Mouse (Mus musculus) heart, embryonic 12.5 days (tissue): ENCODE results near the gene Mettl7a3. TPM values are rescaled to one million over a fixed set of nuclear protein-coding genes. Genes with fewer than 3 reads are reported as not detected.

Experiments
- ATAC-seq: fragments of 200-750 bp; cut with Nextera tagmentation; 2 replicates; pipeline ENCODE4 v1.8.0; 2017; ENCODE audit warnings: moderate TSS enrichment, moderate library complexity; ENCODE audit not compliant: insufficient number of reproducible peaks, low FRiP score
- H3K27ac ChIP-seq: fragments of 300-500 bp; sonication (generic); 2 replicates; pipeline ENCODE4 v1.5.1; 2016; ENCODE audit warnings: mild to moderate bottlenecking, moderate library complexity; ENCODE audit not compliant: poor library complexity, severe bottlenecking
- H3K27me3 ChIP-seq: fragments of 300-500 bp; sonication (generic); replicated peaks from 2 replicates; pipeline ENCODE4 v1.6.1; 2016; ENCODE audit warnings: mild to moderate bottlenecking, moderate library complexity
- H3K36me3 ChIP-seq: fragments of 300-500 bp; sonication (generic); 2 replicates; pipeline ENCODE4 v1.6.1; 2016; ENCODE audit warnings: mild to moderate bottlenecking, moderate library complexity
- H3K4me1 ChIP-seq: fragments of 300-500 bp; sonication (generic); replicated peaks from 2 replicates; pipeline ENCODE4 v1.6.1; 2016; ENCODE audit warnings: mild to moderate bottlenecking
- H3K4me2 ChIP-seq: fragments of 300-500 bp; sonication (generic); 2 replicates; pipeline ENCODE4 v1.6.1; 2016; ENCODE audit warnings: mild to moderate bottlenecking, moderate library complexity
- H3K4me3 ChIP-seq: fragments of 300-500 bp; sonication (generic); 2 replicates; pipeline ENCODE4 v1.5.1; 2016; ENCODE audit warnings: mild to moderate bottlenecking
- H3K9ac ChIP-seq: fragments of 300-500 bp; sonication (generic); 2 replicates; pipeline ENCODE4 v1.6.1; 2016; ENCODE audit warnings: mild to moderate bottlenecking, moderate library complexity
- H3K9me3 ChIP-seq: fragments of 300-500 bp; sonication (generic); replicated peaks from 2 replicates; pipeline ENCODE4 v1.6.1; 2016; ENCODE audit warnings: mild to moderate bottlenecking, moderate library complexity
- WGBS: fragments of 180-500 bp; shearing (Covaris S2); methylation state at CpG from one replicate; pipeline ENCODE4 v1.1.7; 2016; 5-methylcytosine and 5-hydroxymethylcytosine counted together
- polyA plus RNA-seq: library from polyadenylated mRNA; unstranded; fragments of >200 nt; fragmentation: Nextera tagmentation; extraction: Ambion mirVana; gene quantifications from 2 replicates; pipeline ENCODE4 v1.2.1, GENCODE M21; 2016

The Mettl7a3 gene
- polyA plus RNA-seq, 1 experiment from 2014 or later, result not detected

DNA sequence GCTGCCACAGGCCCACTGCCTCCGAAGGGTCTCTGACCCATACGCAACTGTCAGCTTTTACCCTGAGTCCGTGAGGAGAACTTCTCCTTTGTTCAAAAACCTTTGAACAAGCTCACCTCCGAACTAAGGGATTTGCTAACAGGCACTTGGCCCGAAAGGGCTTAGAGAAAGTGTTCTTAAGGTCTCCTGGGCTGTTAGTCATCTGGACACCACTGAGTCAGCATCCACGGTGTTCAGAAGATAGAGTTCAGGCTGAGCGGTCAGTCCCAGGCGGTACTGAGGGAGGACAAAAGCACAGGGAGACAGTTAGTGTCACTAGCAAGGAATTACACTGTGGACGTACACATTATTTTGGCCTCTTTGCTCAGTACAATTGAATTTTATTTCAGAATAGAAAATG lies 54.2 kb downstream of the Mettl7a3 start:
- Histone ChIP-seq H3K4me1 (peaks cover 33% of the 10 kb centered on the region), H3K4me3 (no peak overlapping the region), H3K27me3 (no peaks in the 10 kb centered on the region), H3K4me2 (no peak overlapping the region), H3K9me3 (no peaks in the 10 kb centered on the region), H3K36me3 (peaks cover 6% of the 10 kb centered on the region; the same call in 1 of the 2 replicates), H3K9ac (no peak overlapping the region), H3K27ac (no peak overlapping the region)
- 80% methylated on average over 9 of the region's 9 CpGs for WGBS
- no peak for ATAC-seq

Other genes starting within 250 kb of the Mettl7a3 start
- gene Atf1, start 107.1 kb upstream of the Mettl7a3 start, polyA plus RNA-seq, result 35.8 and 38.1 TPM in 2 replicates
- not detected in 2 replicates for gene Tmprss12, start 54.1 kb upstream of the Mettl7a3 start, polyA plus RNA-seq
- gene Mettl7a1, start 30.8 kb upstream of the Mettl7a3 start, polyA plus RNA-seq, result 3.1 and 3.8 TPM in 2 replicates
- not detected in 2 replicates for gene Methig1, start 18.2 kb downstream of the Mettl7a3 start, polyA plus RNA-seq
- gene Mettl7a2, start 18.3 kb downstream of the Mettl7a3 start, polyA plus RNA-seq, result not detected in 2 replicates
- not detected in 2 replicates for gene Higd1c, start 29.6 kb downstream of the Mettl7a3 start, polyA plus RNA-seq
- 0.12 TPM in 1 of 2 replicates, not detected in the other for gene Gm5475, start 87.2 kb downstream of the Mettl7a3 start, polyA plus RNA-seq
- 15.5 and 20.8 TPM in 2 replicates for gene Slc11a2, start 90.1 kb downstream of the Mettl7a3 start, polyA plus RNA-seq
- 17.7 and 19.4 TPM in 2 replicates for gene Letmd1, start 134.1 kb downstream of the Mettl7a3 start, polyA plus RNA-seq
- gene Csrnp2, start 160.6 kb downstream of the Mettl7a3 start, polyA plus RNA-seq, result 12.0 and 12.1 TPM in 2 replicates
- 23.7 and 24.5 TPM in 2 replicates for gene Tfcp2, start 217.1 kb downstream of the Mettl7a3 start, polyA plus RNA-seq